In genomic region chr2:36010579-36010978, GRCm38 (mm10) we compare ENCODE assay signal across 12 mouse cellular contexts. TPM values are rescaled to one million over a fixed set of nuclear protein-coding genes. Genes with fewer than 3 reads are reported as not detected.
DNase-seq lines count a peak whose midpoint lies in the region; ATAC-seq and TF ChIP-seq lines count a peak whose summit lies in the region.
"Had no signal": no experiment of that assay in that cellular context is flagged by ENCODE, and none has a peak within 500 bp of the region (broad histone marks: within the 10 kb centered on the region; RNA-seq: fewer than 3 reads in every experiment).

No protein-coding gene starts in this region.

- intact Hi-C loops in left cerebral cortex, postnatal 10 days (cut with DNase I), result loop anchor here (5.0 kb wide), 1 partner anchor 267 kb away; no protein-coding TSS in a partner anchor

- H3K9me3 ChIP-seq in liver, postnatal 0 days (ENCODE audit: low read length), result no peaks in the 10 kb centered on the region
- H3K9me3 ChIP-seq in liver, embryonic 12.5 days (replicated peaks), result no peaks in the 10 kb centered on the region
- no peaks in the 10 kb centered on the region for H3K9me3 ChIP-seq in forebrain, embryonic 12.5 days
- H3K9me3 ChIP-seq in limb, embryonic 10.5 days (replicated peaks), result no peaks in the 10 kb centered on the region
- H3K9me3 ChIP-seq in stomach, embryonic 14.5 days (ENCODE audit: control insufficient read depth, low read depth, low read length), result no peaks in the 10 kb centered on the region

- no peak overlapping the region for H3K9ac ChIP-seq in liver, postnatal 0 days (replicated peaks)
- no peak overlapping the region for H3K9ac ChIP-seq in liver, embryonic 12.5 days
- H3K9ac ChIP-seq in forebrain, embryonic 12.5 days, result no peak overlapping the region; the same call in 1 of the 2 replicates
- no peak overlapping the region for H3K9ac ChIP-seq in stomach, embryonic 14.5 days (replicated peaks; ENCODE audit: low read depth, low read length)

- no peak overlapping the region for H3K27ac ChIP-seq in liver, postnatal 0 days (ENCODE audit: low read depth)
- no peak overlapping the region for H3K27ac ChIP-seq in liver, embryonic 12.5 days
- peak overlapping the region; percentile 67 for H3K27ac ChIP-seq in forebrain, embryonic 12.5 days
- H3K27ac ChIP-seq in limb, embryonic 10.5 days, result no peak overlapping the region
- no peak overlapping the region for H3K27ac ChIP-seq in stomach, embryonic 14.5 days (ENCODE audit: low read length)

- DNase-seq in liver, postnatal 0 days, result no peak
- DNase-seq in limb, embryonic 10.5 days (ENCODE audit: low spot score), result no peak
- DNase-seq in ovary, adult 18-20 months (ENCODE audit: low spot score), result no peak
- no peak for DNase-seq in left cerebral cortex, postnatal 10 days (ENCODE audit: extremely low spot score in 1 of 2, low spot score in 2 of 2)
- DNase-seq: cerebellum, adult 11-12 months; layer of hippocampus, postnatal 36 days had no signal

- H3K4me1 ChIP-seq in liver, postnatal 0 days (ENCODE audit: insufficient read depth), result peaks cover 4% of the 10 kb centered on the region
- peaks cover 4% of the 10 kb centered on the region for H3K4me1 ChIP-seq in liver, embryonic 12.5 days
- peaks cover 12% of the 10 kb centered on the region; the same call in 1 of the 2 replicates for H3K4me1 ChIP-seq in forebrain, embryonic 12.5 days
- peaks cover 12% of the 10 kb centered on the region for H3K4me1 ChIP-seq in limb, embryonic 10.5 days
- H3K4me1 ChIP-seq in stomach, embryonic 14.5 days (ENCODE audit: control insufficient read depth, insufficient read depth, low read length), result no peaks in the 10 kb centered on the region

- H3K36me3 ChIP-seq in liver, postnatal 0 days (replicated peaks; ENCODE audit: insufficient read depth, low read length), result no peaks in the 10 kb centered on the region
- H3K36me3 ChIP-seq in liver, embryonic 12.5 days, result no peaks in the 10 kb centered on the region
- no peaks in the 10 kb centered on the region for H3K36me3 ChIP-seq in forebrain, embryonic 12.5 days (replicated peaks)
- H3K36me3 ChIP-seq in limb, embryonic 10.5 days, result no peaks in the 10 kb centered on the region
- no peaks in the 10 kb centered on the region for H3K36me3 ChIP-seq in stomach, embryonic 14.5 days (ENCODE audit: control insufficient read depth, insufficient read depth, low read length)

- 55% methylated on average over 8 of the region's 8 CpGs for WGBS in liver, postnatal 0 days (ENCODE audit: insufficient replicate concordance)
- 49% methylated on average over 8 of the region's 8 CpGs for WGBS in liver, embryonic 12.5 days (ENCODE audit: insufficient replicate concordance)
- WGBS in forebrain, embryonic 12.5 days, result 39% methylated on average over 8 of the region's 8 CpGs
- 39% methylated on average over 8 of the region's 8 CpGs for WGBS in limb, embryonic 10.5 days
- 47% methylated on average over 8 of the region's 8 CpGs for WGBS in stomach, embryonic 14.5 days

- no peak for ATAC-seq in liver, postnatal 0 days
- no peak for ATAC-seq in liver, embryonic 12.5 days
- no peak for ATAC-seq in forebrain, embryonic 12.5 days (ENCODE audit: low FRiP score)
- no peak for ATAC-seq in stomach, embryonic 14.5 days (ENCODE audit: insufficient number of reproducible peaks, insufficient read depth, low FRiP score, low read depth)

- H3K4me2 ChIP-seq in liver, postnatal 0 days (ENCODE audit: low read depth, low read length), result peak overlapping the region; percentile 69; the same call in 1 of the 2 replicates
- no peak overlapping the region for H3K4me2 ChIP-seq in liver, embryonic 12.5 days
- peak overlapping the region; percentile 81 for H3K4me2 ChIP-seq in forebrain, embryonic 12.5 days
- H3K4me2 ChIP-seq in stomach, embryonic 14.5 days (replicated peaks; ENCODE audit: low read depth, low read length), result no peak overlapping the region; the same call in 1 of the 2 replicates

- no peak for TF ChIP-seq EP300 in liver, postnatal 0 days (IDR thresholded peaks at IDR 0.05; ENCODE audit: low read depth)

- H3K27me3 ChIP-seq in liver, postnatal 0 days (ENCODE audit: insufficient read depth, low read length), result peaks cover 28% of the 10 kb centered on the region
- H3K27me3 ChIP-seq in liver, embryonic 12.5 days (replicated peaks), result peaks cover 41% of the 10 kb centered on the region
- H3K27me3 ChIP-seq in forebrain, embryonic 12.5 days, result peaks cover 32% of the 10 kb centered on the region
- peaks cover 41% of the 10 kb centered on the region for H3K27me3 ChIP-seq in limb, embryonic 10.5 days (ENCODE audit: low read depth, poor library complexity, severe bottlenecking)
- peaks cover 10% of the 10 kb centered on the region; the same call in 1 of the 2 replicates for H3K27me3 ChIP-seq in stomach, embryonic 14.5 days (ENCODE audit: control insufficient read depth, insufficient read depth, low read length)

- 0 out of 2 replicates have a peak overlapping the region, but pooled peaks have one; percentile 40 for H3K4me3 ChIP-seq in liver, postnatal 0 days (ENCODE audit: low read depth, low read length)
- H3K4me3 ChIP-seq in liver, embryonic 12.5 days, result no peak overlapping the region
- 0 out of 2 replicates have a peak overlapping the region, but pooled peaks have one; percentile 41 for H3K4me3 ChIP-seq in forebrain, embryonic 12.5 days (replicated peaks)
- peak overlapping the region; percentile 62; the same call in 1 of the 2 replicates for H3K4me3 ChIP-seq in limb, embryonic 10.5 days
- H3K4me3 ChIP-seq in stomach, embryonic 14.5 days (ENCODE audit: low read depth, low read length), result peak overlapping the region; percentile 31; the same call in 1 of the 2 replicates

- TF ChIP-seq CTCF in liver, postnatal 0 days (IDR thresholded peaks at IDR 0.05; ENCODE audit: low read depth), result no peak

RNA-seq across cellular contexts. Expression of gene Ttll11, which starts 30.9 kb away (rescaled TPM):
- polyA plus RNA-seq in liver, postnatal 0 days (2015; fragmentation: Nextera tagmentation; extraction: Ambion mirVana), result 1.1 and 1.7 TPM in 2 replicates
- 1.0 and 1.3 TPM in 2 replicates for polyA plus RNA-seq in liver, embryonic 12.5 days (2016; fragmentation: Nextera tagmentation; extraction: Ambion mirVana)
- 2.9 and 3.8 TPM in 2 replicates for polyA plus RNA-seq in forebrain, embryonic 12.5 days (2016; fragmentation: Nextera tagmentation; extraction: Ambion mirVana)
- 0.65 TPM in 2 replicates for polyA plus RNA-seq in limb, embryonic 10.5 days (2016; fragmentation: Nextera tagmentation; extraction: Ambion mirVana)
- 0.41 and 0.49 TPM in 2 replicates for polyA plus RNA-seq in stomach, embryonic 14.5 days (2014; fragmentation: Nextera tagmentation; extraction: Ambion mirVana)
- 10 to 100 TPM; 16.1 to 16.3 TPM for total RNA-seq in left cerebral cortex, postnatal 10 days (2021)
- total RNA-seq: hematopoietic stem cell, adult 5-6 weeks had no signal

RNA-seq across cellular contexts. Expression of gene Ndufa8, which starts 38.6 kb away (rescaled TPM):
- polyA plus RNA-seq in liver, postnatal 0 days (2015; fragmentation: Nextera tagmentation; extraction: Ambion mirVana), result 241 and 253 TPM in 2 replicates
- 155 and 162 TPM in 2 replicates for polyA plus RNA-seq in liver, embryonic 12.5 days (2016; fragmentation: Nextera tagmentation; extraction: Ambion mirVana)
- polyA plus RNA-seq in forebrain, embryonic 12.5 days (2016; fragmentation: Nextera tagmentation; extraction: Ambion mirVana), result 161 and 169 TPM in 2 replicates
- 208 and 218 TPM in 2 replicates for polyA plus RNA-seq in limb, embryonic 10.5 days (2016; fragmentation: Nextera tagmentation; extraction: Ambion mirVana)
- 220 and 238 TPM in 2 replicates for polyA plus RNA-seq in stomach, embryonic 14.5 days (2014; fragmentation: Nextera tagmentation; extraction: Ambion mirVana)
- total RNA-seq in left cerebral cortex, postnatal 10 days (2021), result 100 to 1,000 TPM; 167 to 177 TPM

RNA-seq across cellular contexts. Expression of gene Morn5, which starts 38.7 kb away (rescaled TPM):
- not detected in 2 replicates for polyA plus RNA-seq in liver, postnatal 0 days (2015; fragmentation: Nextera tagmentation; extraction: Ambion mirVana)
- 0.18 TPM in 1 of 2 replicates, not detected in the other for polyA plus RNA-seq in liver, embryonic 12.5 days (2016; fragmentation: Nextera tagmentation; extraction: Ambion mirVana)
- polyA plus RNA-seq in forebrain, embryonic 12.5 days (2016; fragmentation: Nextera tagmentation; extraction: Ambion mirVana), result 0.69 and 1.3 TPM in 2 replicates
- 0.35 TPM in 1 of 2 replicates, not detected in the other for polyA plus RNA-seq in limb, embryonic 10.5 days (2016; fragmentation: Nextera tagmentation; extraction: Ambion mirVana)
- not detected in 2 replicates for polyA plus RNA-seq in stomach, embryonic 14.5 days (2014; fragmentation: Nextera tagmentation; extraction: Ambion mirVana)
- total RNA-seq in left cerebral cortex, postnatal 10 days (2021), result 1 to 10 TPM; 1.0 to 1.6 TPM
- total RNA-seq: ES-E14; hematopoietic stem cell, adult 5-6 weeks had no signal
- polyA plus RNA-seq: spleen, adult 2 months had no signal

Comparison
In these comparisons a context has a peak if more than half of its experiments do, and no peak if none do; other contexts are left out.
1. H3K4me2 ChIP-seq: peak in liver, postnatal 0 days (single experiment) and forebrain, embryonic 12.5 days (single experiment); none in liver, embryonic 12.5 days (single experiment) and stomach, embryonic 14.5 days (single experiment).